Mouse (Mus musculus) frontal cortex, postnatal 25 days (tissue): ENCODE measurements around the gene Sh2b3.

ENCODE experiments used
- DNase-seq, 2 experiments: peaks; one replicate each; pipeline ENCODE4 v3.0.0; 2022; ENCODE audit warnings: low spot score in 2 of 2

Gene Sh2b3

GRCm38 (mm10) chr5:121791026-121791425, 46.4 kb downstream of the Sh2b3 start:
- DNase-seq = no peak

- no peak for DNase-seq
These were observed 53.5 kb downstream of the Sh2b3 start for GRCm38 (mm10) chr5:121783862-121784500.

- DNase-seq = no peak
These were observed 55.0 kb downstream of the Sh2b3 start for GRCm38 (mm10) chr5:121782467-121782866.

GRCm38 (mm10) chr5:121780180-121780579, 57.3 kb downstream of the Sh2b3 start:
- no peak for DNase-seq

- peak; percentile 30 to 50 for DNase-seq
These were observed 58.8 kb downstream of the Sh2b3 start for GRCm38 (mm10) chr5:121778485-121779119.

GRCm38 (mm10) chr5:121771611-121772010, 65.8 kb downstream of the Sh2b3 start:
- no peak for DNase-seq

GRCm38 (mm10) chr5:121769827-121770226, 67.6 kb downstream of the Sh2b3 start:
- no peak for DNase-seq

- DNase-seq = no peak
These were observed 69.9 kb downstream of the Sh2b3 start for GRCm38 (mm10) chr5:121767564-121767963.

GRCm38 (mm10) chr5:121766038-121766773, 71.2 kb downstream of the Sh2b3 start:
- no peak for DNase-seq
